Mouse (Mus musculus): ENCODE results near the gene Gm5072.
"Not testable (repeated sequence)": the region's sequence is repeated elsewhere in the genome, so short reads cannot be mapped to it uniquely, and the experiment has no call there.

Gene Gm5072

DNA sequence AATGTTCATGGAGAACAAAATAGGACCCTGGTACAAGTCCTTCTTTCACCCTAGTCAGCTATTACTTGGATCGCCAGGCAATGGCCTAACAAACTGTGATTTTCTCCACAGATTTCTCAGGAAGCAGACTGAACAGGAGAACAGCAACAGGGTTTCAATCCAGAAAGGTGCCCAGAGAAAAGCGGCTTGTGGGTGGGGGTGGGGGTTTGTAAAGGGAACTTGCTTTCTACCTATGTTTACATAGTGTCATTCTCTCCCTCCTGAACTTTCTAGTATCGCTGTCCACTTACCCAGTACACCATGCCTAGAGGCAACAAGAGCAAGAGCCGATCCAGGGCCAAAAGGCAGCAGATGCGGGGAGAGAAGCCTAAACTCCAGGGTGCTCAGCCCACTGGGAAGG is at the start of gene Gm5072:
Gene Gm5072 (plus strand): TSS at position 301 of the 400 bp plus-strand sequence.
- not testable (repeated sequence) for DNase-seq (ENCODE audit: low spot score)
